Mouse (Mus musculus) E14TG2a.4 (cell line): ENCODE results near the gene Ppef2.

Experiments used
- CTCF ChIP-seq: conservative IDR thresholded peaks from 2 replicates; pipeline ENCODE4 v1.5.1; 2014; ENCODE audit warnings: low read length
- NANOG ChIP-seq: IDR thresholded peaks from 2 replicates; pipeline ENCODE4 v1.6.1; 2014; ENCODE audit warnings: borderline replicate concordance, low read length, mixed read lengths
- POU5F1 ChIP-seq: IDR thresholded peaks from 2 replicates; pipeline ENCODE4 v1.6.1; 2014; ENCODE audit warnings: low read length, borderline replicate concordance

GRCm38 (mm10) chr5:92294525-92294924 lies 38.4 kb upstream of the Ppef2 start:
- TF ChIP-seq CTCF (no peak), NANOG (no peak), POU5F1 (no peak)
